Mouse (Mus musculus): ENCODE data around the gene Pdpk1. TPM values are rescaled to one million over a fixed set of nuclear protein-coding genes. Genes with fewer than 3 reads are reported as not detected.

Gene Pdpk1
- polyA plus RNA-seq, 1 experiment from 2014 or later = 64.4 TPM

Other genes starting within 250 kb of the Pdpk1 start
- not detected in 2 replicates for gene Dcpp3, start 233.5 kb downstream of the Pdpk1 start, polyA plus RNA-seq (2015; fragmentation: Nextera tagmentation; extraction: Ambion mirVana)
- not detected in 2 replicates for gene Sbp, start 209.3 kb downstream of the Pdpk1 start, polyA plus RNA-seq (2015; fragmentation: Nextera tagmentation; extraction: Ambion mirVana)
- gene Sbpl, start 195.7 kb downstream of the Pdpk1 start, polyA plus RNA-seq (2015; fragmentation: Nextera tagmentation; extraction: Ambion mirVana) = not detected in 2 replicates
- 0.18 TPM in 1 of 2 replicates, not detected in the other for gene Prss30, start 170.4 kb downstream of the Pdpk1 start, polyA plus RNA-seq (2015; fragmentation: Nextera tagmentation; extraction: Ambion mirVana)
- gene Prss22, start 152.8 kb downstream of the Pdpk1 start, polyA plus RNA-seq (2015; fragmentation: Nextera tagmentation; extraction: Ambion mirVana) = not detected in 2 replicates
- gene Prss27, start 112.8 kb downstream of the Pdpk1 start, polyA plus RNA-seq (2015; fragmentation: Nextera tagmentation; extraction: Ambion mirVana) = 0.31 and 0.34 TPM in 2 replicates
- gene Kctd5, start 77.4 kb downstream of the Pdpk1 start, polyA plus RNA-seq (2015; fragmentation: Nextera tagmentation; extraction: Ambion mirVana) = 75.9 and 77.3 TPM in 2 replicates
- gene Amdhd2, start 12.8 kb upstream of the Pdpk1 start, polyA plus RNA-seq (2015; fragmentation: Nextera tagmentation; extraction: Ambion mirVana) = 33.6 and 38.8 TPM in 2 replicates
- gene Atp6v0c, start 18.8 kb upstream of the Pdpk1 start, polyA plus RNA-seq (2015; fragmentation: Nextera tagmentation; extraction: Ambion mirVana) = 1,386 and 1,520 TPM in 2 replicates
- gene Tbc1d24, start 54.6 kb upstream of the Pdpk1 start, polyA plus RNA-seq (2015; fragmentation: Nextera tagmentation; extraction: Ambion mirVana) = 26.9 TPM in 2 replicates
- 4.9 and 5.8 TPM in 2 replicates for gene Ntn3, start 58.6 kb upstream of the Pdpk1 start, polyA plus RNA-seq (2015; fragmentation: Nextera tagmentation; extraction: Ambion mirVana)
- 10.2 and 12.6 TPM in 2 replicates for gene Tedc2, start 69.9 kb upstream of the Pdpk1 start, polyA plus RNA-seq (2015; fragmentation: Nextera tagmentation; extraction: Ambion mirVana)
- 18.5 and 18.7 TPM in 2 replicates for gene Ccnf, start 100.6 kb upstream of the Pdpk1 start, polyA plus RNA-seq (2015; fragmentation: Nextera tagmentation; extraction: Ambion mirVana)
- gene Abca17, start 200.1 kb upstream of the Pdpk1 start, polyA plus RNA-seq (2015; fragmentation: Nextera tagmentation; extraction: Ambion mirVana) = 0.48 and 1.1 TPM in 2 replicates
- 31.0 and 31.9 TPM in 2 replicates for gene Abca3, start 201.0 kb upstream of the Pdpk1 start, polyA plus RNA-seq (2015; fragmentation: Nextera tagmentation; extraction: Ambion mirVana)

All from hindbrain, embryonic 15.5 days (tissue).